In genomic region chr7:44353601-44354340, GRCm38 (mm10) we compare ENCODE assay signal across 8 mouse cellular contexts. TPM values are rescaled to one million over a fixed set of nuclear protein-coding genes. Genes with fewer than 3 reads are reported as not detected.
DNase-seq lines count a peak whose midpoint lies in the region; ATAC-seq and TF ChIP-seq lines count a peak whose summit lies in the region.

No protein-coding gene starts in this region.

- no peak for TF ChIP-seq CTCF in brain, embryonic 14.5 days (IDR thresholded peaks at IDR 0.05; ENCODE audit: borderline replicate concordance, extremely low read depth, insufficient read depth, insufficient read length)

- H3K4me1 ChIP-seq in heart, embryonic 15.5 days (replicated peaks), result peaks cover 48% of the 10 kb centered on the region
- H3K4me1 ChIP-seq in forebrain, embryonic 14.5 days (ENCODE audit: control insufficient read depth, insufficient read depth, low read length), result peaks cover 10% of the 10 kb centered on the region
- peaks cover 46% of the 10 kb centered on the region for H3K4me1 ChIP-seq in midbrain, embryonic 11.5 days (ENCODE audit: control insufficient read depth, insufficient read depth, low read length)

- no peak overlapping the region for H3K9ac ChIP-seq in heart, embryonic 15.5 days
- no peak overlapping the region for H3K9ac ChIP-seq in forebrain, embryonic 14.5 days (ENCODE audit: low read length)
- H3K9ac ChIP-seq in midbrain, embryonic 11.5 days (ENCODE audit: low read length), result no peak overlapping the region

- H3K27ac ChIP-seq in heart, embryonic 15.5 days, result no peak overlapping the region
- no peak overlapping the region for H3K27ac ChIP-seq in forebrain, embryonic 14.5 days (ENCODE audit: low read depth, low read length)
- no peak overlapping the region for H3K27ac ChIP-seq in midbrain, embryonic 11.5 days (ENCODE audit: low read depth, low read length)

- intact Hi-C loops in heart, postnatal 14 days (cut with DNase I), result loop anchor here (5.0 kb wide), 1 partner anchor 46 kb away; the partner anchor contains the start of gene Clec11a

- 2% methylated on average over 35 of the region's 35 CpGs for WGBS in heart, embryonic 15.5 days
- 2% methylated on average over 35 of the region's 35 CpGs for WGBS in forebrain, embryonic 14.5 days
- 1% methylated on average over 35 of the region's 35 CpGs for WGBS in midbrain, embryonic 11.5 days

- no peaks in the 10 kb centered on the region for H3K36me3 ChIP-seq in heart, embryonic 15.5 days
- peaks cover 15% of the 10 kb centered on the region; the same call in 1 of the 2 replicates for H3K36me3 ChIP-seq in forebrain, embryonic 14.5 days (ENCODE audit: control insufficient read depth, insufficient read depth, low read length)
- no peaks in the 10 kb centered on the region for H3K36me3 ChIP-seq in midbrain, embryonic 11.5 days (ENCODE audit: control insufficient read depth, insufficient read depth, low read length)

- H3K4me3 ChIP-seq in heart, embryonic 15.5 days, result peak overlapping the region; percentile 25
- H3K4me3 ChIP-seq in forebrain, embryonic 14.5 days (ENCODE audit: low read depth, low read length), result no peak overlapping the region
- H3K4me3 ChIP-seq in midbrain, embryonic 11.5 days (ENCODE audit: low read depth, low read length), result peak overlapping the region; percentile 10; the same call in 1 of the 2 replicates

- no peak for ATAC-seq in heart, embryonic 15.5 days (replicated peaks; ENCODE audit: insufficient number of reproducible peaks, insufficient read depth, low FRiP score, low read depth)
- no peak for ATAC-seq in forebrain, embryonic 14.5 days
- no peak for ATAC-seq in midbrain, embryonic 11.5 days (ENCODE audit: low FRiP score)

- DNase-seq in heart, postnatal 14 days, result no peak
- DNase-seq in brain, embryonic 14.5 days (ENCODE audit: low read depth), result peak; percentile 11
- DNase-seq in forebrain, embryonic 14.5 days (ENCODE audit: low spot score), result no peak
- peak; percentile 93 for DNase-seq in midbrain, embryonic 11.5 days (ENCODE audit: low spot score, missing footprints)
- DNase-seq in T-cell, adult 2 months (ENCODE audit: low spot score), result no peak
- no peak for DNase-seq in thymus, postnatal 36 days
- no peak for DNase-seq in gastrocnemius, postnatal 10 days

- no peak for TF ChIP-seq POLR2A in brain, embryonic 14.5 days (IDR thresholded peaks at IDR 0.05; ENCODE audit: borderline replicate concordance, extremely low read depth, insufficient read depth, insufficient read length, poor library complexity, severe bottlenecking)

- peaks cover 96% of the 10 kb centered on the region for H3K27me3 ChIP-seq in heart, embryonic 15.5 days
- peaks cover 77% of the 10 kb centered on the region for H3K27me3 ChIP-seq in forebrain, embryonic 14.5 days (replicated peaks; ENCODE audit: control insufficient read depth, insufficient read depth, low read length)
- peaks cover 72% of the 10 kb centered on the region for H3K27me3 ChIP-seq in midbrain, embryonic 11.5 days (ENCODE audit: control insufficient read depth, insufficient read depth, low read length)

- peak overlapping the region; percentile 29; the same call in 1 of the 2 replicates for H3K4me2 ChIP-seq in heart, embryonic 15.5 days
- H3K4me2 ChIP-seq in forebrain, embryonic 14.5 days (ENCODE audit: low read length), result 0 out of 2 replicates have a peak overlapping the region, but pooled peaks have one; percentile 1
- H3K4me2 ChIP-seq in midbrain, embryonic 11.5 days, result peak overlapping the region; percentile 26

- no peaks in the 10 kb centered on the region for H3K9me3 ChIP-seq in heart, embryonic 15.5 days (replicated peaks)
- H3K9me3 ChIP-seq in forebrain, embryonic 14.5 days (replicated peaks; ENCODE audit: control insufficient read depth, low read length), result no peaks in the 10 kb centered on the region
- no peaks in the 10 kb centered on the region for H3K9me3 ChIP-seq in midbrain, embryonic 11.5 days (ENCODE audit: control insufficient read depth, low read length)

RNA-seq across cellular contexts. Expression of gene Syt3, which starts 30.1 kb away (rescaled TPM):
- 0.71 and 0.82 TPM in 2 replicates for polyA plus RNA-seq in heart, embryonic 15.5 days (2015; fragmentation: Nextera tagmentation; extraction: Ambion mirVana)
- total RNA-seq in heart, postnatal 14 days (2021), result 1 to 10 TPM; 1.5 to 2.2 TPM
- 35.5 and 41.6 TPM in 2 replicates for polyA plus RNA-seq in brain, embryonic 14.5 days (2012; rRNA removed)
- 19.0 and 25.3 TPM in 2 replicates for polyA plus RNA-seq in forebrain, embryonic 14.5 days (2014; fragmentation: Nextera tagmentation; extraction: Ambion mirVana)
- 1.5 and 2.1 TPM in 2 replicates for polyA plus RNA-seq in midbrain, embryonic 11.5 days (2014; fragmentation: Nextera tagmentation; extraction: Ambion mirVana)
- under 1 TPM; 0.38 to 0.41 TPM for total RNA-seq in gastrocnemius, postnatal 10 days (2021)

RNA-seq across cellular contexts. Expression of gene 1700008O03Rik, which starts 31.8 kb away (rescaled TPM):
- 0.13 and 0.47 TPM in 2 replicates for polyA plus RNA-seq in heart, embryonic 15.5 days (2015; fragmentation: Nextera tagmentation; extraction: Ambion mirVana)
- total RNA-seq in heart, postnatal 14 days (2021), result under 1 TPM in 1 of 2 experiments, not detected in 1; 0.24 TPM
- 3.0 and 4.1 TPM in 2 replicates for polyA plus RNA-seq in brain, embryonic 14.5 days (2012; rRNA removed)
- polyA plus RNA-seq in forebrain, embryonic 14.5 days (2014; fragmentation: Nextera tagmentation; extraction: Ambion mirVana), result 0.63 and 0.86 TPM in 2 replicates
- polyA plus RNA-seq in midbrain, embryonic 11.5 days (2014; fragmentation: Nextera tagmentation; extraction: Ambion mirVana), result 0.31 and 1.1 TPM in 2 replicates
- total RNA-seq in gastrocnemius, postnatal 10 days (2021), result not detected

RNA-seq across cellular contexts. Expression of gene Shank1, which starts 43.7 kb away (rescaled TPM):
- polyA plus RNA-seq in heart, embryonic 15.5 days (2015; fragmentation: Nextera tagmentation; extraction: Ambion mirVana), result 0.58 and 0.74 TPM in 2 replicates
- total RNA-seq in heart, postnatal 14 days (2021), result 1 to 10 TPM; 1.0 to 1.4 TPM
- 17.2 and 63.1 TPM in 2 replicates for polyA plus RNA-seq in brain, embryonic 14.5 days (2012; rRNA removed)
- polyA plus RNA-seq in forebrain, embryonic 14.5 days (2014; fragmentation: Nextera tagmentation; extraction: Ambion mirVana), result 9.5 and 15.1 TPM in 2 replicates
- 3.4 TPM in 2 replicates for polyA plus RNA-seq in midbrain, embryonic 11.5 days (2014; fragmentation: Nextera tagmentation; extraction: Ambion mirVana)
- total RNA-seq in gastrocnemius, postnatal 10 days (2021), result 1 to 10 TPM; 2.0 to 2.7 TPM

RNA-seq across cellular contexts. Expression of gene Clec11a, which starts 47.1 kb away (rescaled TPM):
- 1.0 and 2.5 TPM in 2 replicates for polyA plus RNA-seq in heart, embryonic 15.5 days (2015; fragmentation: Nextera tagmentation; extraction: Ambion mirVana)
- under 1 TPM; 0.84 to 0.88 TPM for total RNA-seq in heart, postnatal 14 days (2021)
- 3.2 and 3.6 TPM in 2 replicates for polyA plus RNA-seq in brain, embryonic 14.5 days (2012; rRNA removed)
- 3.7 and 4.5 TPM in 2 replicates for polyA plus RNA-seq in forebrain, embryonic 14.5 days (2014; fragmentation: Nextera tagmentation; extraction: Ambion mirVana)
- 2.2 and 3.4 TPM in 2 replicates for polyA plus RNA-seq in midbrain, embryonic 11.5 days (2014; fragmentation: Nextera tagmentation; extraction: Ambion mirVana)
- total RNA-seq in gastrocnemius, postnatal 10 days (2021), result 1 to 10 TPM; 5.0 to 6.8 TPM

Comparison
In these comparisons a context has a peak if more than half of its experiments do, and no peak if none do; other contexts are left out.
1. DNase-seq: peak in brain, embryonic 14.5 days (single experiment) and midbrain, embryonic 11.5 days (single experiment); none in heart, postnatal 14 days (0 of 2), forebrain, embryonic 14.5 days (single experiment), T-cell, adult 2 months (single experiment), thymus, postnatal 36 days (0 of 2) and gastrocnemius, postnatal 10 days (single experiment).
2. Peak in every context shown above with its lines, with median percentiles within 50 percentile points of each other: H3K4me2 ChIP-seq.